Mouse (Mus musculus) intestine, embryonic 14.5 days (tissue): ENCODE data around the gene Oscar. TPM values are rescaled to one million over a fixed set of nuclear protein-coding genes. Genes with fewer than 3 reads are reported as not detected.
"Not testable (repeated sequence)": the region's sequence is repeated elsewhere in the genome, so short reads cannot be mapped to it uniquely, and the experiment has no call there.

Experiments
- ATAC-seq: fragments of 200-750 bp; cut with Nextera tagmentation; replicated peaks from 2 replicates; pipeline ENCODE4 v1.8.0; 2017; ENCODE audit warnings: low read depth, moderate number of reproducible peaks, moderate TSS enrichment, moderate library complexity; ENCODE audit not compliant: low FRiP score, low TSS enrichment
- DNase-seq: peaks from one replicate; pipeline ENCODE4 v3.0.0-alpha.2; 2018; ENCODE audit warnings: low spot score
- H3K27ac ChIP-seq: fragments of 300-500 bp; sonication (generic); 2 replicates; pipeline ENCODE4 v1.5.1; 2014; ENCODE audit warnings: low read depth, mild to moderate bottlenecking, control low read depth
- H3K27me3 ChIP-seq: fragments of 300-500 bp; sonication (generic); replicated peaks from 2 replicates; pipeline ENCODE4 v1.6.1; 2014; ENCODE audit warnings: low read length, control low read depth; ENCODE audit not compliant: control insufficient read depth, insufficient read depth
- H3K36me3 ChIP-seq: fragments of 300-500 bp; sonication (generic); 2 replicates; pipeline ENCODE4 v1.6.1; 2014; ENCODE audit warnings: low read length, control low read depth; ENCODE audit not compliant: control insufficient read depth, insufficient read depth
- H3K4me1 ChIP-seq: fragments of 300-500 bp; sonication (generic); replicated peaks from 2 replicates; pipeline ENCODE4 v1.6.1; 2014; ENCODE audit warnings: low read length, control low read depth, mixed read lengths; ENCODE audit not compliant: control insufficient read depth, insufficient read depth
- H3K4me2 ChIP-seq: fragments of 300-500 bp; sonication (generic); 2 replicates; pipeline ENCODE4 v1.6.1; 2014; ENCODE audit warnings: low read length
- H3K4me3 ChIP-seq: fragments of 300-500 bp; sonication (generic); 2 replicates; pipeline ENCODE4 v1.5.1; 2014; ENCODE audit warnings: low read depth, low read length, control low read depth, mixed read lengths
- H3K9ac ChIP-seq: fragments of 300-500 bp; sonication (generic); 2 replicates; pipeline ENCODE4 v1.6.1; 2014; ENCODE audit warnings: mild to moderate bottlenecking, low read length
- H3K9me3 ChIP-seq: fragments of 300-500 bp; sonication (generic); 2 replicates; pipeline ENCODE4 v1.6.1; 2016; ENCODE audit warnings: low read length, control low read depth; ENCODE audit not compliant: control insufficient read depth
- WGBS: fragments of 180-500 bp; shearing (Covaris S2); extraction: QIAGEN DNeasy Blood & Tissue Kit; methylation state at CpG from one replicate; pipeline ENCODE4 v1.1.7; 2014; 5-methylcytosine and 5-hydroxymethylcytosine counted together
- polyA plus RNA-seq: library from polyadenylated mRNA; unstranded; fragments of >200 nt; fragmentation: Nextera tagmentation; extraction: Ambion mirVana; gene quantifications from 2 replicates; pipeline ENCODE4 v1.2.1, GENCODE M21; 2014

Gene Oscar
- polyA plus RNA-seq, 1 experiment from 2014 or later = 0.09 TPM

GRCm38 (mm10) chr7:3601119-3601518 is 14.8 kb downstream of the Oscar start:
- 15% methylated on average over 4 of the region's 4 CpGs for WGBS

GRCm38 (mm10) chr7:3597755-3598154 is 18.2 kb downstream of the Oscar start:
- not testable (repeated sequence) for ATAC-seq, H3K27ac ChIP-seq, DNase-seq, H3K4me2 ChIP-seq, H3K9ac ChIP-seq, H3K4me1 ChIP-seq, H3K4me3 ChIP-seq, H3K9me3 ChIP-seq, H3K27me3 ChIP-seq, H3K36me3 ChIP-seq
- WGBS = 58% methylated on average over 1 of the region's 1 CpGs

More at GRCm38 (mm10) chr7:3601119-3601518, 14.8 kb downstream of the Oscar start:
- Histone ChIP-seq H3K9me3 (0 out of 2 replicates have a peak, but pooled peaks cover 2% of the 10 kb centered on the region), H3K9ac (no peak overlapping the region), H3K4me1 (no peaks in the 10 kb centered on the region), H3K4me2 (no peak overlapping the region), H3K36me3 (no peaks in the 10 kb centered on the region), H3K27ac (no peak overlapping the region), H3K27me3 (no peaks in the 10 kb centered on the region), H3K4me3 (no peak overlapping the region)
- DNase-seq = peak; percentile 73
- no peak; the same call in 1 of the 2 replicates for ATAC-seq

GRCm38 (mm10) chr7:3595146-3595545 is 20.8 kb downstream of the Oscar start:
- Histone ChIP-seq H3K27ac (no peak overlapping the region), H3K4me3 (no peak overlapping the region), H3K9ac (no peak overlapping the region), H3K4me1 (no peaks in the 10 kb centered on the region), H3K36me3 (no peaks in the 10 kb centered on the region), H3K9me3 (no peaks in the 10 kb centered on the region), H3K4me2 (no peak overlapping the region), H3K27me3 (no peaks in the 10 kb centered on the region)
- DNase-seq (no peak), ATAC-seq (no peak)
- 15% methylated on average over 9 of the region's 9 CpGs for WGBS

- H3K36me3 ChIP-seq = no peaks in the 10 kb centered on the region
- DNase-seq (no peak), ATAC-seq (no peak)
- H3K9ac ChIP-seq = no peak overlapping the region
- no peak overlapping the region for H3K4me3 ChIP-seq
- H3K9me3 ChIP-seq = no peaks in the 10 kb centered on the region
- WGBS = 14% methylated on average over 5 of the region's 5 CpGs
- H3K27me3 ChIP-seq = no peaks in the 10 kb centered on the region
- H3K4me1 ChIP-seq = no peaks in the 10 kb centered on the region
- H3K27ac ChIP-seq = no peak overlapping the region
- H3K4me2 ChIP-seq = no peak overlapping the region
These were observed 21.3 kb downstream of the Oscar start for GRCm38 (mm10) chr7:3594686-3595085.

- no peaks in the 10 kb centered on the region for H3K36me3 ChIP-seq
- H3K27ac ChIP-seq = no peak overlapping the region
- H3K9ac ChIP-seq = no peak overlapping the region
- H3K4me1 ChIP-seq = no peaks in the 10 kb centered on the region
- no peak overlapping the region for H3K4me3 ChIP-seq
- no peaks in the 10 kb centered on the region for H3K27me3 ChIP-seq
- no peaks in the 10 kb centered on the region for H3K9me3 ChIP-seq
- no peak overlapping the region for H3K4me2 ChIP-seq
- ATAC-seq = no peak
- DNase-seq = no peak
These were observed 22.1 kb downstream of the Oscar start for GRCm38 (mm10) chr7:3593855-3594254.

GRCm38 (mm10) chr7:3591534-3591933 is 24.4 kb downstream of the Oscar start:
- H3K27me3 ChIP-seq = no peaks in the 10 kb centered on the region
- no peak overlapping the region for H3K4me2 ChIP-seq
- H3K9me3 ChIP-seq = no peaks in the 10 kb centered on the region
- no peak overlapping the region for H3K27ac ChIP-seq
- H3K36me3 ChIP-seq = no peaks in the 10 kb centered on the region
- no peak overlapping the region for H3K4me3 ChIP-seq
- WGBS = 75% methylated on average over 1 of the region's 1 CpGs
- ATAC-seq (no peak), DNase-seq (no peak)
- no peak overlapping the region for H3K9ac ChIP-seq
- no peaks in the 10 kb centered on the region for H3K4me1 ChIP-seq

- DNase-seq (no peak), ATAC-seq (no peak)
- Histone ChIP-seq H3K4me3 (no peak overlapping the region), H3K9ac (no peak overlapping the region), H3K36me3 (no peaks in the 10 kb centered on the region), H3K4me1 (no peaks in the 10 kb centered on the region), H3K27me3 (no peaks in the 10 kb centered on the region), H3K27ac (no peak overlapping the region), H3K9me3 (no peaks in the 10 kb centered on the region), H3K4me2 (no peak overlapping the region)
- 84% methylated on average over 3 of the region's 3 CpGs for WGBS
These were observed 25.4 kb downstream of the Oscar start for GRCm38 (mm10) chr7:3590550-3590949.

- WGBS = 77% methylated on average over 1 of the region's 1 CpGs
- Histone ChIP-seq H3K9me3 (no peaks in the 10 kb centered on the region), H3K4me1 (no peaks in the 10 kb centered on the region), H3K27ac (no peak overlapping the region), H3K4me2 (no peak overlapping the region), H3K4me3 (no peak overlapping the region), H3K27me3 (no peaks in the 10 kb centered on the region), H3K9ac (no peak overlapping the region), H3K36me3 (no peaks in the 10 kb centered on the region)
- no peak for ATAC-seq
- DNase-seq = no peak
These were observed 28.7 kb downstream of the Oscar start for GRCm38 (mm10) chr7:3587292-3587691.

- Histone ChIP-seq H3K9ac (no peak overlapping the region), H3K4me2 (no peak overlapping the region), H3K4me3 (no peak overlapping the region), H3K4me1 (no peaks in the 10 kb centered on the region), H3K27ac (no peak overlapping the region), H3K36me3 (no peaks in the 10 kb centered on the region), H3K9me3 (no peaks in the 10 kb centered on the region), H3K27me3 (no peaks in the 10 kb centered on the region)
- DNase-seq (no peak), ATAC-seq (no peak)
- 4% methylated on average over 5 of the region's 5 CpGs for WGBS
These were observed 29.7 kb downstream of the Oscar start for GRCm38 (mm10) chr7:3586255-3586654.
